Mouse (Mus musculus) ES-E14 (cell line): ENCODE data around the gene Plcxd2. TPM values are rescaled to one million over a fixed set of nuclear protein-coding genes. Genes with fewer than 3 reads are reported as not detected.

ENCODE experiments used
- DNase-seq: peaks from one replicate; pipeline ENCODE4 v3.0.0-alpha.2; 2013; ENCODE audit warnings: low read depth, low spot score
- H3K27ac ChIP-seq: 2 replicates; pipeline ENCODE4 v1.5.1; 2012; ENCODE audit warnings: low read depth, mild to moderate bottlenecking, low read length, moderate library complexity, mixed read lengths; ENCODE audit not compliant: poor library complexity, insufficient read depth, severe bottlenecking
- H3K36me3 ChIP-seq: 2 replicates; pipeline ENCODE4 v1.6.1; 2012; ENCODE audit warnings: mild to moderate bottlenecking, low read length, moderate library complexity, mixed read lengths; ENCODE audit not compliant: control insufficient read depth, poor library complexity, insufficient read depth, severe bottlenecking
- H3K4me1 ChIP-seq, 2 experiments: fragments of 150-350 bp in 1 of 2; sonication (generic) in 1 of 2; 2 replicates each; pipeline ENCODE4 v1.6.1; 2012; ENCODE audit warnings: low read length in 2 of 2, mild to moderate bottlenecking in 1 of 2, mixed read lengths in 1 of 2; ENCODE audit not compliant: control insufficient read depth in 2 of 2, insufficient read depth in 2 of 2, poor library complexity in 1 of 2
- H3K4me3 ChIP-seq, 2 experiments: fragments of 150-350 bp in 1 of 2; sonication (generic) in 1 of 2; 2 replicates each; pipeline ENCODE4 v1.5.1; 2012; ENCODE audit warnings: low read length in 2 of 2, low read depth in 1 of 2, mild to moderate bottlenecking in 1 of 2, mixed read lengths in 1 of 2; ENCODE audit not compliant: insufficient read depth in 1 of 2, poor library complexity in 1 of 2, severe bottlenecking in 1 of 2
- H3K9ac ChIP-seq: 2 replicates; pipeline ENCODE4 v1.6.1; 2012; ENCODE audit warnings: low read depth, mild to moderate bottlenecking, low read length, mixed read lengths; ENCODE audit not compliant: poor library complexity, insufficient read depth, severe bottlenecking
- H3K9me3 ChIP-seq: fragments of 150-350 bp; sonication (generic); 2 replicates; pipeline ENCODE4 v1.6.1; 2012; ENCODE audit warnings: low read depth, mild to moderate bottlenecking, low read length; ENCODE audit not compliant: control insufficient read depth, insufficient read depth
- CHD2 ChIP-seq: IDR thresholded peaks from 2 replicates; pipeline ENCODE4 v1.6.1; 2014; ENCODE audit warnings: mild to moderate bottlenecking, low read depth, low read length, inconsistent platforms
- HCFC1 ChIP-seq: IDR thresholded peaks from 2 replicates; pipeline ENCODE4 v1.6.1; 2012; ENCODE audit warnings: low read length, inconsistent platforms, borderline replicate concordance; ENCODE audit not compliant: insufficient read depth
- MAFK ChIP-seq: IDR thresholded peaks from 2 replicates; pipeline ENCODE4 v1.6.1; 2014; ENCODE audit warnings: mild to moderate bottlenecking, low read depth, low read length, inconsistent platforms; ENCODE audit not compliant: insufficient read depth
- ZC3H11A ChIP-seq: IDR thresholded peaks from 2 replicates; pipeline ENCODE4 v1.6.1; 2012; ENCODE audit warnings: low read depth, mild to moderate bottlenecking, inconsistent platforms, low read length, borderline replicate concordance
- ZNF384 ChIP-seq: IDR thresholded peaks from 2 replicates; pipeline ENCODE4 v1.6.1; 2012; ENCODE audit warnings: low read depth, low read length, inconsistent platforms
- in situ Hi-C, 2 experiments: fragments of 600-800 bp; cut with MboI; formaldehyde crosslinking; loops; one replicate each; pipeline ENCODE4 v1.15.1; 2025; ENCODE audit warnings: low sequenced_read_pairs in 2 of 2, inconsistent platforms in 1 of 2; ENCODE audit not compliant: unreplicated experiment in 2 of 2
- total RNA-seq: library from RNA; depleted of rRNA; stranded (reverse); fragments of 300-350 nt; gene quantifications from 2 replicates; pipeline ENCODE4 v1.2.3, GENCODE M21; 2012

Gene Plcxd2
- total RNA-seq, 1 experiment, result 3.3 TPM

DNA sequence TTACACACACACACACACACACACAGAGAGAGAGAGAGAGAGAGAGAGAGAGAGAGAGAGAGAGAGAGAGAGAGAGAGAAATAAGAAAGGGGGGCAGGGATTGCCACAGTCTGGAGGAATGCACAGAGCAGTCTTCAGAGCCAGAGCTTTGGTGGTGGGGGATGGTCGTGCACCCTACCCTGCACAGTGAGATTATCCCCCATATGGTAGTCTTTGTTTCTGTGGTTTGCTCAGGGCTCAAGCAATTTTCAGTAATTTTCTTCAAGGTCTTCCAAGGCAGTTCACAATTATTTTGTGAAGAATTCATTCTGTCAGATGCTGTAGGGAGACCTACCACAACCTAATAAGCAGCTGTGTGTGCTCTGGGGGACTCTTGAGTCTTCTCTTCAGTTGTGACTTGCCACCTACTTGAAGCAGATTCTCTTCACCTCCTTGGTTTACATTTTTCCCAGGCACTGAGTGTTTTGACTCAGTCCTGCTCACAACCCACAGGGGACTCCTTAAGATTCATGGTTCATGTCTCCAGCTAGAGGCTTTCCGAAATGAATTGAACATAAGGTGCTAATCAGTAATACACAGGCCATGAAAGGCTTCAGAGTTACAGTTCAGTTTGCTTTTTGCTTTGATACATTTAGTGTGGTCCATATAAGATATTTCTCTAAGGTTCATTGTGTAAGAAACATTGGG lies 75.2 kb downstream of the Plcxd2 start:
- TF ChIP-seq CHD2 (no peak), ZNF384 (no peak), ZC3H11A (no peak), MAFK (no peak)
- H3K36me3 ChIP-seq, result no peaks in the 10 kb centered on the region
- no peak for DNase-seq
- in situ Hi-C loops, result no loop called here
- no peaks in the 10 kb centered on the region for H3K9me3 ChIP-seq
- no peak overlapping the region for H3K27ac ChIP-seq
- no peak overlapping the region for H3K4me3 ChIP-seq
- 0 out of 4 replicates have a peak, but pooled peaks cover 0 to 2% of the 10 kb centered on the region in 2 experiments for H3K4me1 ChIP-seq
- H3K9ac ChIP-seq, result no peak overlapping the region

DNA sequence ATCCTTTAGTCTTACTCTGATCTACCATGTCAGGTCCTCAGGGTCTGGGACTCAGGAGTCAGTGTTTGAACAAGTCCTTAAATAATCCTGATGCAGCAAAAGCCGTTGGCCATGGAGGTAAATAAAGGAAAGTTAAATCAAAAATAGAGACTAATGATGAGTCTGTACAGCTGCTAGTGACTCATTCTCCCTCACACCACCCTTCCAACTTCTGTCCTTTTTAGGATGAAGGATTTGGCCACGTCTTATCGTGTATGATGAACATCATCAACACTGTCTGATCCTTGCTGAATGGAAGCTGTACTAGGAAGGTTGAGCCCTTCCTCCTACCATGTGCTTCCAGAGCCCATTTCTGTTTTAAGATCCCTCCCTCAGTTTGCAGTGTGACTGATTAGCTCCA lies 79.7 kb downstream of the Plcxd2 start:
- Histone ChIP-seq H3K9ac (no peak overlapping the region), H3K36me3 (no peaks in the 10 kb centered on the region), H3K4me3 (no peak overlapping the region), H3K9me3 (no peaks in the 10 kb centered on the region), H3K27ac (no peak overlapping the region), H3K4me1 (no peaks in the 10 kb centered on the region)
- TF ChIP-seq HCFC1 (no peak), MAFK (no peak), ZC3H11A (no peak), ZNF384 (no peak)
- in situ Hi-C loops, result no loop called here
- DNase-seq, result no peak

GRCm38 (mm10) chr16:45928090-45928489 lies 81.9 kb downstream of the Plcxd2 start:
- Histone ChIP-seq H3K36me3 (no peaks in the 10 kb centered on the region), H3K9ac (no peak overlapping the region), H3K27ac (no peak overlapping the region), H3K4me1 (no peaks in the 10 kb centered on the region), H3K4me3 (no peak overlapping the region), H3K9me3 (no peaks in the 10 kb centered on the region)
- DNase-seq, result no peak
- in situ Hi-C loops, result no loop called here
- TF ChIP-seq ZC3H11A (no peak), MAFK (no peak), HCFC1 (no peak), CHD2 (no peak), ZNF384 (no peak)

- Histone ChIP-seq H3K9ac (no peak overlapping the region), H3K4me3 (no peak overlapping the region), H3K27ac (no peak overlapping the region), H3K4me1 (no peaks in the 10 kb centered on the region), H3K9me3 (no peaks in the 10 kb centered on the region), H3K36me3 (no peaks in the 10 kb centered on the region)
- in situ Hi-C loops, result no loop called here
- no peak for DNase-seq
- TF ChIP-seq CHD2 (no peak), MAFK (no peak), HCFC1 (no peak), ZNF384 (no peak), ZC3H11A (no peak)
Measured at GRCm38 (mm10) chr16:45927601-45928000, 82.4 kb downstream of the Plcxd2 start.

GRCm38 (mm10) chr16:45926875-45927274 lies 83.1 kb downstream of the Plcxd2 start:
- no peak overlapping the region for H3K4me3 ChIP-seq
- no peaks in the 10 kb centered on the region for H3K4me1 ChIP-seq
- no peak overlapping the region for H3K9ac ChIP-seq
- H3K9me3 ChIP-seq, result no peaks in the 10 kb centered on the region
- no peaks in the 10 kb centered on the region for H3K36me3 ChIP-seq
- no peak overlapping the region for H3K27ac ChIP-seq
- no peak for DNase-seq
- TF ChIP-seq CHD2 (no peak), ZC3H11A (no peak), HCFC1 (no peak), MAFK (no peak), ZNF384 (no peak)
- in situ Hi-C loops, result no loop called here
